Mouse (Mus musculus): ENCODE results near the gene Atf6. TPM values are rescaled to one million over a fixed set of nuclear protein-coding genes. Genes with fewer than 3 reads are reported as not detected.

Gene Atf6
- total and polyA plus RNA-seq, 2 experiments from 2014 or later, result 13.0 to 41.5 TPM

DNA sequence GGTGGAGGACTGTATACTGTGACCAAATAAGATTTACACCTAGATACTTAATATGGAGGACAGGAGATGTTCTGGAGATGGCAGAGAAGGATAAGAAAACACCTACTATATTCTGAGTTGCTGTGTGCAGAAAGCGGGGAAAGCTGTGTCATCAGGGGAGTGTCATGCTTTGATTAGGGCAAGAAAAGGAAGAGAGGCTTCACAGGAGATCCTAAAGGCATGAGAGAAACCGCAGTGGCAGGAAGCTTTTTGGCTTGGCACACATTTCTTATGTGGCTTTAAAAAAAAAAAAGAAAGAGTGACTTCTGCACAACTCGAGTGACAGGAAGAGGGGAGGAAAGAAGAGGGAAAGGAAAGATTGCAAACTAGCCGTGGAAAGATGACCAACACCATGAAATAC, 4.5 kb downstream of the Atf6 start:
- H3K27ac ChIP-seq (ENCODE audit: low read depth), result no peak overlapping the region
- DNase-seq (ENCODE audit: low spot score) (no peak), ATAC-seq (ENCODE audit: insufficient read depth, low read depth) (no peak)
- no peak overlapping the region for H3K9ac ChIP-seq (replicated peaks; ENCODE audit: low read depth, low read length)
- no peak overlapping the region for H3K4me2 ChIP-seq (ENCODE audit: low read depth, low read length)
- no peaks in the 10 kb centered on the region for H3K9me3 ChIP-seq (replicated peaks; ENCODE audit: control insufficient read depth, low read length)
- H3K4me3 ChIP-seq (ENCODE audit: low read depth, low read length), result no peak overlapping the region
- TF ChIP-seq CTCF (IDR thresholded peaks at IDR 0.05; ENCODE audit: low read depth), result no peak
- no peak for TF ChIP-seq EP300 (IDR thresholded peaks at IDR 0.05; ENCODE audit: low read depth)
- no peaks in the 10 kb centered on the region for H3K36me3 ChIP-seq (replicated peaks; ENCODE audit: control insufficient read depth, insufficient read depth, low read length)
- WGBS, result 48% methylated on average over 4 of the region's 4 CpGs
- H3K27me3 ChIP-seq (ENCODE audit: control insufficient read depth, insufficient read depth, low read length), result no peaks in the 10 kb centered on the region
- peaks cover 20% of the 10 kb centered on the region for H3K4me1 ChIP-seq (ENCODE audit: control insufficient read depth, insufficient read depth)

- DNase-seq (ENCODE audit: low spot score) (no peak), ATAC-seq (ENCODE audit: insufficient read depth, low read depth) (no peak)
- Histone ChIP-seq H3K4me2 (ENCODE audit: low read depth, low read length) (no peak overlapping the region), H3K27me3 (ENCODE audit: control insufficient read depth, insufficient read depth, low read length) (no peaks in the 10 kb centered on the region), H3K27ac (ENCODE audit: low read depth) (no peak overlapping the region), H3K4me1 (ENCODE audit: control insufficient read depth, insufficient read depth) (peaks cover 20% of the 10 kb centered on the region), H3K4me3 (ENCODE audit: low read depth, low read length) (no peak overlapping the region), H3K9ac (replicated peaks; ENCODE audit: low read depth, low read length) (no peak overlapping the region), H3K36me3 (replicated peaks; ENCODE audit: control insufficient read depth, insufficient read depth, low read length) (no peaks in the 10 kb centered on the region), H3K9me3 (replicated peaks; ENCODE audit: control insufficient read depth, low read length) (no peaks in the 10 kb centered on the region)
- TF ChIP-seq EP300 (IDR thresholded peaks at IDR 0.05; ENCODE audit: low read depth), result no peak
- no peak for TF ChIP-seq CTCF (IDR thresholded peaks at IDR 0.05; ENCODE audit: low read depth)
- WGBS, result 45% methylated on average over 3 of the region's 3 CpGs
Measured at GRCm38 (mm10) chr1:170862435-170862717, 5.2 kb downstream of the Atf6 start.

DNA sequence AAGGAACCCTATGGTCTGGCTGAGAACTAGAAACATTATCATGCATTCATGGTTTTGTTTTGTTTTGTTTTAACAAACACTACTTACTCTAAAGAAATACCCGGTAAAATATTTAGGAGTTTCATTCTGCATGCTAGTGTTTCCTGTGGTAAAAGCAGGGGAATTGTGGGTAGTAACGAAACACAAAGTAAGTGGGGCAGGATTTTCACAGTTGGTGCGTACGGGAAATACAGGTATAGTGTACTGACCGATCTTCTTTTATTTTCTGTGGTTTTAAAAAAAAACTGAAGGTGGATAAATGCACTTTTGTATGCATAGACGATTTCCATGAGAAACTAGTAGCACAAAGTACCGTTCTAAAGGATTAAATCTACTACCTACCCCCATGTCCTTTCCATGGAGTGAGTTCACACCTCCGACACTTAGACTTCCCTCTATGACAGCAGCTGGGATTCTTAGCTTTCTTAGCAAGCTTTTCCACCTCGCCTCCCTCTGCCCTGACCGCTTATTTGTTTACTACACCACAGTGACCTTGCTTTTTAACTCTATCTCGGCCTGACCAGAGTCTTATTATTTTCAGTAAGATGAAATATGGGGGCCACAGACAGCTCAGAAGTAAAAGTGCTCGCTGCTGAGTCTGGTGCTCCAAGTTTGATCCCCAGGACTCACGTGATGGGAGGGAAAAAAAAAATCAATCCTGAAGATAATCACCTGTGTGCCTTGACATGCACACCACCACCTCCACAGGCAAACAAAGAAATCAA, 5.7 kb downstream of the Atf6 start:
- Histone ChIP-seq H3K36me3 (replicated peaks; ENCODE audit: control insufficient read depth, insufficient read depth, low read length) (no peaks in the 10 kb centered on the region), H3K27me3 (ENCODE audit: control insufficient read depth, insufficient read depth, low read length) (no peaks in the 10 kb centered on the region), H3K9ac (replicated peaks; ENCODE audit: low read depth, low read length) (no peak overlapping the region), H3K4me2 (ENCODE audit: low read depth, low read length) (no peak overlapping the region), H3K4me1 (ENCODE audit: control insufficient read depth, insufficient read depth) (peaks cover 17% of the 10 kb centered on the region), H3K4me3 (ENCODE audit: low read depth, low read length) (no peak overlapping the region), H3K27ac (ENCODE audit: low read depth) (no peak overlapping the region), H3K9me3 (replicated peaks; ENCODE audit: control insufficient read depth, low read length) (no peaks in the 10 kb centered on the region)
- DNase-seq (ENCODE audit: low spot score), result no peak
- ATAC-seq (ENCODE audit: insufficient read depth, low read depth), result no peak
- 69% methylated on average over 13 of the region's 13 CpGs for WGBS
- TF ChIP-seq EP300 (IDR thresholded peaks at IDR 0.05; ENCODE audit: low read depth) (no peak), CTCF (IDR thresholded peaks at IDR 0.05; ENCODE audit: low read depth) (no peak)

GRCm38 (mm10) chr1:170858872-170859271, 8.7 kb downstream of the Atf6 start:
- Histone ChIP-seq H3K4me2 (ENCODE audit: low read depth, low read length) (no peak overlapping the region), H3K27ac (ENCODE audit: low read depth) (no peak overlapping the region), H3K9ac (replicated peaks; ENCODE audit: low read depth, low read length) (no peak overlapping the region), H3K36me3 (replicated peaks; ENCODE audit: control insufficient read depth, insufficient read depth, low read length) (no peaks in the 10 kb centered on the region), H3K27me3 (ENCODE audit: control insufficient read depth, insufficient read depth, low read length) (no peaks in the 10 kb centered on the region), H3K9me3 (replicated peaks; ENCODE audit: control insufficient read depth, low read length) (no peaks in the 10 kb centered on the region), H3K4me3 (ENCODE audit: low read depth, low read length) (no peak overlapping the region), H3K4me1 (ENCODE audit: control insufficient read depth, insufficient read depth) (peaks cover 6% of the 10 kb centered on the region)
- DNase-seq (ENCODE audit: low spot score) (no peak), ATAC-seq (ENCODE audit: insufficient read depth, low read depth) (no peak)
- TF ChIP-seq EP300 (IDR thresholded peaks at IDR 0.05; ENCODE audit: low read depth) (no peak), CTCF (IDR thresholded peaks at IDR 0.05; ENCODE audit: low read depth) (no peak)
- 74% methylated on average over 1 of the region's 2 CpGs for WGBS

GRCm38 (mm10) chr1:170857369-170857768, 10.2 kb downstream of the Atf6 start:
- no peak overlapping the region for H3K4me3 ChIP-seq (ENCODE audit: low read depth, low read length)

More at GRCm38 (mm10) chr1:170857369-170857768, 10.2 kb downstream of the Atf6 start:
- H3K9ac ChIP-seq (replicated peaks; ENCODE audit: low read depth, low read length), result no peak overlapping the region
- no peaks in the 10 kb centered on the region for H3K27me3 ChIP-seq (ENCODE audit: control insufficient read depth, insufficient read depth, low read length)
- H3K4me1 ChIP-seq (ENCODE audit: control insufficient read depth, insufficient read depth), result peaks cover 4% of the 10 kb centered on the region; the same call in 1 of the 2 replicates
- TF ChIP-seq CTCF (IDR thresholded peaks at IDR 0.05; ENCODE audit: low read depth) (no peak), EP300 (IDR thresholded peaks at IDR 0.05; ENCODE audit: low read depth) (no peak)
- no peak for DNase-seq (ENCODE audit: low spot score)
- 83% methylated on average over 2 of the region's 2 CpGs for WGBS
- H3K27ac ChIP-seq (ENCODE audit: low read depth), result no peak overlapping the region
- no peak for ATAC-seq (ENCODE audit: insufficient read depth, low read depth)
- H3K9me3 ChIP-seq (replicated peaks; ENCODE audit: control insufficient read depth, low read length), result no peaks in the 10 kb centered on the region
- no peaks in the 10 kb centered on the region; the same call in 1 of the 2 replicates for H3K36me3 ChIP-seq (replicated peaks; ENCODE audit: control insufficient read depth, insufficient read depth, low read length)
- no peak overlapping the region for H3K4me2 ChIP-seq (ENCODE audit: low read depth, low read length)

All from heart, postnatal 0 days (tissue).